Mouse (Mus musculus): ENCODE measurements at regions not wholly inside any gene's neighbourhood (a gene's known extent, or its start where the extent isn't known, plus 50 kb on each side); places are given as distances from the start of the nearest gene placed in this dataset.
A peak's percentile ranks its signal among the peaks of the same experiment; 100 is the strongest.

DNA sequence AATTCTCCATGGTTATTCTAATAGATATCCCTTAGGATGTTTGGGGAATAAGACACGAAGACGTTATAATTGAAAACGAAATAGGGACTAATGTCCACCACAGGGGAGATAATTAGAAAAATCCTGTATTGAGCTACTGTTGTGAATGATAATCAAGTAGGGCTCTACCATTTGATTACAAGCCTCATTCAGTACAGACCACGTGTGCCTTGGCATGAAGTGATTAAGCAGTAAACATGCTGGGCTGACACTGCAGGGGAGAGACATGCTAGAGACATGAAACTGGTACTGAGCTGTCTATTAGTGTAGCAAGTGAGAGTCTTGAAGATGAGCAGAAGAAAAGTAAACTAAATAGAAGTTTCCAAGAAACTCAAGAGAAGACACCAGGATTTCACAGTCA is 797.8 kb downstream of the Efna5 start:
- DNase-seq (ENCODE audit: extremely low spot score, low spot score), result no peak

DNA sequence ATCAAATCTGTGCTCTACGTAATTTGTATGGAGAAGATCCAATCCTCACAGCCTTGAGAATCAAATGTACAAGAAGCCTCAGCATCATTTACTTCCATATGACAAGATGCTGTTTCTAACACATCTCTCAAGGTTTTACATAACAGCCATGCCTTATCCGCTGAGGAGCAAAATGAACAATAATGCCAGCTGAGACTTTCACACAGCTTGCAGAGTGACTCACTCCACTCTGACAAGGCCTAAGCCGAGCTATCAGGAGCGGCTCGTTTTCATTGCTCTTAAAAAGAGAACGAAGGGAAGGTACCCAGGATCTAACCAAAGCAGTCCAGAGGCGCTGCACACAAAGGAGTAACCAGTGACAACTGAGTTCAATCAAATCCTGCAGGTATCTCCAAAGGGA is 803.5 kb downstream of the Efna5 start:
- DNase-seq (ENCODE audit: extremely low spot score, low spot score), result no peak

DNA sequence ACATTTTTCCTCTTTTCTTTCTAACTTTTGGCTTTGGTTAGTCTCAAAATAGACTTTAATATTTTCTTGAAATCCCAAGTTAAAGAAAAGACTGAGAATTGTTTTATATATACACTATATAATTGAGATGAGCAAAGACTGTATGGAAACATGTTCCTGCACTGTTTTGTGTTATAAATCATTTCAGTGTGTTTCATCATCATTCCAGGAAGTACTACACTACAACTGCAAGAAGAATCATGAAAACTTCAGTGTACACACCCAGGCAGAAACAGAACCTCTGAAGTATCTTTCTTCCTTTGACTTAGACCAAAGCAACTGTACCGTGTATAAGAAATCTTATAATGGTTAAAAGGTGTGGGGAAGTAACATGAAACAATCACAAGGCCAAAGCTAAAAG is 816.2 kb downstream of the Efna5 start:
- no peak for DNase-seq (ENCODE audit: extremely low spot score, low spot score)

DNA sequence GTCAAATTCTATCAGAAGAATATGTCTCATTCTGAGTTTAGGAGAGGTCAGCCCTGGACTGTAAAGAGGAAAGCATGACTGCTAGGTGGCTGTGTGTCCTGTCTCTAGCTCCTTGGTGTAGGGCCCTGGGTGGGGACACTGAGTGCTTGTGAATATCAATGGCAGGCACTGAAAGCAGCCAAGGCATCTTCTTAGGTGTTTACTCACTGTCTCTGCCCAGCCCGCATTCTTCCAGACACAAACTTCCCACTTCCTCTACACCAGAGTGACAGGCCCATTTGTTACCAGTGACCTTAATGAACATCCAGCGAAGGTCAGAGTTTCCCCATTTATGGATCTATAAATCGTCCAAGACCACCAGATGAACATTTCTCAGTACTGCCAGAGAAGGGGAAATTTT is 823.1 kb downstream of the Efna5 start:
- peak; percentile 21 for DNase-seq (ENCODE audit: extremely low spot score, low spot score)

DNA sequence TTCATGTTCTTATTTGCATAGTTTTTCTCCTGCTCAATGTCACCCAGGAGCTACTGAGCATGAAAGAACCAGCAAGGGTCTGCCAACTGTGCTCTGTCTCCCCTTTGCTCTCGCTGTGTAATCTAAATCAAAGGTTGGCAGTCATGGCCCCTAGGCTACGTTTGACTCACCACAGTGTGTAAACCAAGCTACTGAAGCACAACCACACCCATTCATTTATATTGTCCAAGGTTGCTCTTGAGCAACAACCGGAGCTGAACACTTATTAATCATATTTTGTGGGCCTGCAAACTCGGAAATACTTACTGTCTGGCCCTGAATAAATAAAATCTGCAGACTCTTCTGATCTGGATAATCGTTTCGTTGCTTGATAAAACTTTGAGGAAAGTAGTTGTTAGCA is 826.3 kb downstream of the Efna5 start:
- DNase-seq (ENCODE audit: extremely low spot score, low spot score), result no peak

DNA sequence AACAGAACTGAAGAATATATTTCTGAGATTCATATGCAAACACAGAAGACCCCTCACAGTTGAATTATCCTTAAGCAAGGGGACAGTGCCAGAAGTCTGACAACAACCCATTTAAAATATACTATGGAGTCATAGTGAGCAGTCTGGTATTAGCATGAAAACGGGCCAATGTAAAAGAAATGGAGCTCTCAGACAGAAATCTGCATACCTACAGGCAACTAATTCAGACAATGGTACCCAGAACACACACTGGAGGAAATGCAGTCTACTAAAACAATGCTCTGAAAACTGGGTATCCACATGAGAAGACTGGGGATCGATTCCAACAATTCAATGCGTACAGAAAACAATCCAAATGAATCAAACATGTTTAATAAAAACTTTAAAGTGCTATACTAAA is 832.1 kb downstream of the Efna5 start:
- DNase-seq (ENCODE audit: extremely low spot score, low spot score), result no peak

DNA sequence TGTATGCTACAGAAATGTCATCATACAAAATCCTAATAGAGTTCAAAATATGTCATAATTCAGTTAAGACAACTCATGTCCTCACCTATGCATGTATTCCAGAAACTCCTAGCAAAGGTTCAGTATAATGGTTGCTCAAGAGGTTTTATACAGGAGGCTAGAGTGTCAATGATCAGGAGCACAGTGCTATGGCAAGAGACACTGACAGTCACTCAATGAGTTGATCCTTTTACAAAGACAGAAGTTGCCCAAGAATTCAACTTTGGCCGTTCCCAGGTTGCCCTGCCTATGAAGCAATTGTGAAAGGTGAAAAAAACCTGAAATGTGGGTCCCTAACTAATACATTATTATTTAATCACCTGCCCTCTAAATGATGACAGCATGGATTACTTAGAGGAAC is 850.5 kb downstream of the Efna5 start:
- no peak for DNase-seq (ENCODE audit: extremely low spot score, low spot score)

Measured in neural tube, embryonic 10.5 days (tissue).